Mouse (Mus musculus) adipocyte (in vitro differentiated cells): Measurements from ENCODE around the gene Lair1.
"Not testable (repeated sequence)": the region's sequence is repeated elsewhere in the genome, so short reads cannot be mapped to it uniquely, and the experiment has no call there.

Source experiments
- DNase-seq: peaks from one replicate; pipeline ENCODE4 v3.0.0-alpha.2; 2016; ENCODE audit warnings: low spot score

The Lair1 gene

DNA sequence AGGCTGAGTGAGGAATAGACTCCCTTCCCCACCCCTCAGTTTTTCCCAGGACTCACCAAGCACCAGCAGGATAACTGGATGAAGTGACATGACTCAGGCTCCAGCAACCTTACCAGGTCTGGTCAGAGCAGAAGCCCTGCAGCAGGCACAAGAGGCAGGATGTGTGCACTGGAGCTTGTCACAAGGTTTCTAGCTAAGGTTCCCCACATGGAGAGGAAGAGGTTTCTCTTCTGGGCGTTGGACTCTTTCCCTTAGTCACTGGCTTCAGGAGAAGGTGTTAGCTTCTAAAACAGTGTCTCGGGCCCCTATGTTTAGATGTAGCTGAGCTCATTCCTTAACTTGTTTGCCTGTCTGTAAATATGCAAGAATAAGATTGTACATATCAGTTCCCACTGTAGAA is at the start of gene Lair1:
Gene Lair1, minus strand, starts transcription at position 192 of the 400 bp plus-strand sequence.
- no peak for DNase-seq

DNA sequence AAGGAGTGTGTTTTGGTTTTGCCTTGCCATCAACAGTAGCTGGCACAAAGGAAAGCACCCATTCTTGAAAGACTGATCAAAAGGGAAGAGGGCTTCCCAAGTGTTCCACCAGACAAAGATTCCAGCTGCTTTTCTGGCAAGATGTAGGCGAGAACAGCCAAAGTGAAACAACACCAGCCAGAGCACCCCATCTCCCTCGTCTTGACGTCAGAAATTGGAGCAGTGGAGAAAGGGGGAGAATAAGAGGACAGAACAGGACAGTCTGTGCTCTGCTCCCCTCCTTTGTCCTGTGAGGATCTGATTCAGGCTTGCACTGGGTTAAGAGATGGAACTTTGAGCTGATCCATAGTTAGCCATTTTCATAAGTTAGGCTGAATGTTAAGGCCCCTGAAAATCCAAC is 48.8 kb upstream of the Lair1 start:
- DNase-seq = no peak

DNA sequence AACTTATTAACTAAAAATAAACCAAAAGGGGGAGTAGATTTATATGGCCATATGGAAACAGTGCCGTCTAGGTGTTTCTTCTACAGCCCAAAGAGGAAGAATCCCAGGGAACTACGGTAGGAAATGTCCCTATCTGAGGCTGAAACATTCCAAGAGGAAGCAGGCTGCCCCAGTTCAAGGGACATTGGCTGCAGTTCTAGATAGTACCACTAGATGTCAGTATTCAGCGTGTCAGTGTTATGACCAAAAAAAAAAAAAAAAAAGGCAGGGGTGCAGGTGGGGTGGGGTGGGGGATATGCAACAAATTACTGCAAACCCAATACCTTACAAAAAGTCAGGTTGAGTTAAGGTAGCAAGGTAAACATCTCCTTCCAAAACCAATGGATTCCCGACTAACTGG is 40.4 kb upstream of the Lair1 start:
- peak; percentile 67 for DNase-seq

DNA sequence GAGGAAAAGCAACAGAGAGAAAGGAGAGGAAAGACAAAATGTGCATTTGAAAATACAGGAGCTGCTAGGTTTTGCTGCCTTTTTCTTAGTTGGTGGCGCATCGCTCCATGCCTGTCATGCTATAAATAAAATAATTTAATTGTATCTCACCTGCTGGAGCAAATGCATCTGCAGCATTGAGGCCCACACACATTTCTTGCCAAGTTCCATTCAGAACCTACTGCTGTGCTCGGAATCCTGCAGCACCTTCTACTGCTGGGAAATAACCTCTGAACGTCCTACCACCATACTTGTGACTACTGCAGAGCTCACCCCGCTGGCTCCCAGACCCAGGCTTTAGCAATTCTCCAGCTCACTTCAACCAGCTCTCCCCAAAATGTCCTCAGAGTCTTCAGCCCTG is 38.1 kb upstream of the Lair1 start:
- DNase-seq = no peak

DNA sequence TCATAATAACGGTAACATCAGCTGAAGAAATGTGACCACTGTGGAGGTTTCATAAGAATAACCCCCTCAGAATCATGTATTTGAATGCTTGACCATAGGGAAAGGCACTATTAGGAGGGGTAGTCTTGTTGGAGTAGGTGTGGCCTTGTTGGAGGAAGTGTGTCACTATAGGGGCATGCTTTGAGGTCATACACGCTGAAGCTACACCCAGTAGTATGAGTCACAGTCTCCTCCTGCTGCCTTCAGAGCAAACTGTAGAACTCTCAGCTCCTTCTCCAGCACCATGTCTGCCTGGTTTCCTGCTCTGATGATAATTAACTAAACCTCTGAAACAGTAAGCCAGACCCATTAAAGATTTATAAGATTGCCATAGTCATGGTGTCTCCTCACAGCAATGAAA is 35.8 kb upstream of the Lair1 start:
- no peak for DNase-seq

DNA sequence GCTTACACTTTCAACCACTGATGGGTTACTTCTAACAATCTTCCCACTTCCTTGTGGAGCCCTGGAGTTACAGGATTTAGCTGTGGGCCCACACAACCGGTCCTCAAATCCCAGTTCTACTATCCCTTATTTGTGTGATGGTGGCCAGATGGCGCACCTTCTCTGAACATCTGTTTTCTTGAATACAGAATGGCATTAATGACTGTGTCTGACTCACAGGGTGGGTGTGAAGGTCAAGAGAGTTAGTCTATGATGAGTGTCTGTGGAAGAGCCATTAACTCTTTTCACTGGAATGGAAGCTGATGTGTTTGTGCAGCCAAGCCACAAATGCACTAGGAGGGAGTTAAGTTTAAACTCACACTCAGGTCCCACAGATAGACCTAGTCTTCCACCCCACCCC is 35.3 kb upstream of the Lair1 start:
- no peak for DNase-seq

DNA sequence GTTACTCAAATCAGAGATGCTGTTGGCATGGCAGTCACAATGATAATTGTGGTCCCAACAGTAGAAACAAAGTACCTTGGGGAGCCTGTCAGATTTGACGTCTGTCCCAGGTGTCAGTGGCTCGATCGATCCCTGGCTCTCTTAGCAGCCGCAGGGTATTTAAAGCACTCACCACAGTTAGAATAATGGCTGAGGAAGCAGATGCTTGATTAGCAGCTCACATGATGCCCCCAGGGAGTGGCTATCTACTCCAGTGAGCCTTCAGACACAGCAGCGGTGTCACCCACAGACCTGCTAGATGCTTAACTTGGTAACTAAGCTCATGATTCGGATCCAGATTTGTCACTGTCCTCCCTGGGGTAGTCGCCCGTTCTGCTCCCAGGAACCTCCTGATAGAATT is 28.2 kb upstream of the Lair1 start:
- no peak for DNase-seq

DNA sequence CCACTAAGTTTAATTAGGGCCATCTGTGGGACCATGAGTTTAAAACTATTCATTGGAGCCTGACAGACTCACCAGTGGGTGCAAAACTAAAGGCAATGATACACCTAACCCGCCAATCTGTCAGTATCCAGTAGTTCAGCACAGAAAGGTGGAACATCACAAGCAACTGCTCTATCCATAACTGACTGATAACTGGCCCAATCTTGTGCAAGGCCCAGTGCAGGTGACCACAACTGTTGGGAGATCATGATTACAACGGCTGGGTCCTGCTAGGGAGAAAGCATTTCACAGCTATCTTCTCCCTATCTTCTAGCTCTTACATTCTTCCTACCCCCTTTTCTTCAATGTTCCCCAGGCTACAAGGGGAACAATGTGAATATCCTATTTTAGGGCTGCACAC is 25.7 kb upstream of the Lair1 start:
- no peak for DNase-seq

DNA sequence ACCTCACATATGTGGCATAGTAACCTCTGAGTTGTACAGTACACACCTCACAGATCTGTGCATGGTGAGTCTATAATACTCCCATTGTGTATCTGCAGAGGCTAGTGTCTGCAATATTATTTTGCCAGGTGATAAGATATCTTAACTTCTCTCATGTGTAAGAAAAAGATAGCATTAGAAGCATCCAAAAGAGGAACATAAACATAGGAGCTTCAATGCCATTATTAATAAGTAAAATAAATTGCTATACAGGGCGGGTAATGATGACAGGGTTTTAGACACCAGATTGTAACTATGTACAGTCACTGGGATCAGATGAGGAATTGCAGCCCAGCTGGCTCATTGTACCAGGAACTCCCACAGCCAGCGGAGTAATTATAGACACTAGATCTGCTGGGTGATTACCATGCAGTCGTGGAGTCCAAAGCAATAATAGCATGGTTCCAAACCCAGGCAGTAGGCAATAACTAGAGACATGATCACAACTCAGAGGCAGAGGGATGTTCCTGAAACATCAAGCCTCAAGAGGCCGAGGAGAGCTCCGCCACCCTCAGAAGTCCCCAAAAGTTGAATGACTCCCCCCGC is 25.0 kb upstream of the Lair1 start:
- DNase-seq = no peak

DNA sequence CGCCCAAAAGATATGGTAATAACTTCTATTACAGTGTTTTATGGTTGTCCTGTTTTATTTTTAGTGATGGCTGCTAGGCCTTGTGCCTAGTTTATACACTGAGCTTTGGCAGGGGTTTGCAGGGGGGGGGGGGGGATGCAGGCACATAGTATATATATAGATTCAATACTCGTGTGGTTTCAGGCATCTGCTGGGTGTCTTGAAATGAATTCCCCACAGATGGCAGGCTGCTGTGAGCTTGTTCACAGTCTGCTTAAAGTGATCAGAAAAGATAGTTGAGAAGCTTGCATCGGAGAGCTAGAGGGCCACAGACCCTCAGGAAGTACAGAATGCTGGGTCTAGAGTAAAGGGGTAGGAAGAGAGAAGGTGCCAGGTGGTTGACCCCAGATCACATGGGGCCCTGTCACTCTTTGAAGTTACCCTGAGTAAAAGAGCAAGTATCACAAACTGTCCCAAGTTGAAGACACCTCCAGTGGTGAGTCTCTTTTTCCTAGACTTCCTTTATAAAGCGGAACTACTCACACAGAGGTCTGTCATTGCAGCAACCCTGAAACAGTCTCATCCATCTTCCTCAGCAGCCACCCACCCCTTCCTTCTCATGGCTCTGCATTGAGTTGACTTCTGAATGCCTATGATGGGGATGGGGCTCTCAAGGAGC is 24.4 kb upstream of the Lair1 start:
- no peak for DNase-seq

DNA sequence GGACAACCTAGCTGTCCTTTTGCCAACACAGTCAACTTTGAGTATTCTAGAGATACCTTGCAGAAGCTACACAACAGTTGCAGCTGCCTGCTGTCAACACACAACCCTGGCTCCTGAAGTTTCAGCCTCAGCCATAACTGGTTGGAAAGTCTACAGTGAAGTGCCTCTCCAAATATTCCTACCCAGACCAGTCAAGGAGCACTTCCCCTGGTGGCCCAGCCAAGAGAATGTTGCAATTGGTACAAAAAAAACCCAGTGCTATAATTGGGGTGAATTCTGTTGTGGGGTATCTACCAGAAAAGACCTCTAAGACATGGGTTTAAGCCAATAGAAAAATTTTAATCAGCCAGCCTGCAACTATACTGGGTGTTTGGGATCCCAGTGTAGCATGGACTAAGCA is 22.6 kb upstream of the Lair1 start:
- DNase-seq = no peak

DNA sequence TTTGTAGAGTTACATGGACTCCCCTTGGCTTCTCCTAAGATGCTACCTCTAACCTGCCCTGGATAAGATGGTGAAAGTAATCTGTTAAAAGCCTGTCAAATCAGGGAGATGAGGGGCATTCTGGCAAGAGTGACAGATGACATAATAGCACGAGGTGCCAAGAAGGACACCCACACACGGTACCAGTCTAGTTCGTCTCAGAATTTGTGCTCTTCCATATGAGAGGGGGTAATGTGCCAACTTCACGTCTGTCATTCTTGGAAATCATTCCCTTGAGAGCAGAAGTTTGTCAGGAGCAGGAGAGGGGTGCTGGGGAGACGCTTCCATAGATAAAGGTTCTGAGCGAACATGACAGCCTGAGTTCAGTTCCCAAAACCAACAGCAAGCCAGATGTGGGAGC is 21.2 kb upstream of the Lair1 start:
- no peak for DNase-seq

DNA sequence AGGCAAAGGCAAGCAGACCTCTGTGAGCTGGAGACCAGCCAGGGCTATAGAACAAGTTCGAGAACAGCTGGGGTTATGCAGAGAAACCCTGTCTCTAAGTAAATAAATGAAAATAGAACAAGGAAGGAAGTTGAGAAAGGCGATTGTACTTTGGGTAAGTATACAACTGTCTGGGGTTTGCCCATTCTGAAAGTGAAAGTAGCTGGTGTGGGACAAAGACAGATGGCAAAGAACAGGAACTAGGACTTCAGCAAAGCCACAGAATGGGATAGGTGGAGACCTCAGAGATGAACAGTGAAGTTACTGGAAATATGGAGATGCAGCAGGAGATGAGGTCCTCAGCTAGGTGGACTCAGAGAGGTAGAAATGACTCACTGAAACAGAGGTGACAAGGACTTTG is 19.8 kb upstream of the Lair1 start:
- DNase-seq = peak; percentile 61

DNA sequence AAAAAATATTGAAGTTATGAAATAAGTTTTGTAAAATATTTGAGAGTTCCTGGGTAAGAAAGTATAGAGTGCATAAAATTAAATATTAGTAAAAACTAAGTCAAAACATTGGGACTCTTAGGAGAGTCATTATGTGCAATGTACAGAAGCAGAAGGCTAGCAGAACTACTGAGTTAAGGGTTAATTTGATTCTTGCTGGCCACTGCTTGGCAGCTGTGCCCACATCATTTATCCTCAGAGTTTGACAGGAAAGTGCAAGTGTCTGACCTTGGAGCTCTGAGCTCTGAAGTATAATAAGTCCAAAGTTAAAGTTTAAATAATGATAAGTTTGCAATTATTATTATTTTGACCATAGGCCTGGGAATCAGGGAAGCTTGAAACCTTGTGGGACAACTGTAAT is 18.7 kb upstream of the Lair1 start:
- DNase-seq = peak; percentile 18

DNA sequence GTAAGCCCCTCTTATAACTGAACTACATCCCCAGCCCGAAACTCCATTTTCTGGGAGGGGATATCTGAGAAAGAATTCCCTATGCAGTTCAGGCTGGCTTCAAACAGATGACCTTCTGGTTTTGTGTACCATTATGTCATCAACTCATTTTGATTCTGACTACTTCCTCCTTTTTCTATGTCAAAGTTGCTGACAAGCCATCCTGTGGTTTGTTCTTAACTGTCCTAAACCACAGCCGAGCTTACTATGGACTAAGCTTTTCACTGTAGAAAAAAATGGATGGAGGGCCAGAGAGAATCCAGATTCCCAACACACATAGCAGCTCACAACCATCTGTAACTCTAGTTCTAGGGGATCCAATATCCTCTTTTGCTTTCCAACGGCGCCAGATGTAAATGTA is 17.5 kb upstream of the Lair1 start:
- no peak for DNase-seq

DNA sequence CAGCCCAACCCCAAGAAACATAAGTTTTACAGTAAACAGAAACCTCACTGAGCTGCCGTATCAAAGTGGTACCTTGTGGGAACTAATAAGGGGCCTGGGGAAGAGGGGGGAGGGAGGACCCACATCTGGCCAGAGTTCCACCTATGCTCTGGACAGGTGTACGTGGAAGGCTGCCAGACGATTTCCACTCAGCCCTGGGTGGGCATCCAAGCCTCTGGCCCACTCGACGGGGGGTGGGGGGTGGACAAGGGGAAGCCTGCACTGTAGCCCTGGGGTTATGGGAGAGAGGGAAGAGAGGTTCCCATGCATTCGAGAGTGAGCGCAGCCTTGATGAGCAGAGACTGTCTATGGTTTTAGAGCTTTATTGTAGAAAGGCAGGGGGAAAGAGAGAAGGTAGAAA is 16.5 kb upstream of the Lair1 start:
- no peak for DNase-seq

DNA sequence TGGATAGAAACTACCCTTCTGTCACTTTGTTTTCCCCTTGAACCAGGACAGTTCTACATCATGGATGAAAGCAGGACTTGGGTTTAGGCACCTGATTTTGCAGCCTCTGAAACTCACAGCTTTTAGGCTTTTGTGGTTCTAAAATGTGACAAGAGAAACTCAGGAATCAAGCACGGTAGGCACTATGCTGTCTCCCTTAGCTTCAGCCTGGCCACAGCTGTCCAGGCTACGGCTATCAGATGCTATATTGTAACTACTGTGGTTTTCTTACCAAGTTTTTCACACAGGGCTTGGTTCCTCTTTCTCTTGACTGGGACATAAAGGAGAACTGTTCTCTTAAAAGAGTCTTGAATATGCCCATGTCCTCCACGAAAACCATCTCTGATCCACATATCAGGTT is 10.1 kb upstream of the Lair1 start:
- DNase-seq = no peak

DNA sequence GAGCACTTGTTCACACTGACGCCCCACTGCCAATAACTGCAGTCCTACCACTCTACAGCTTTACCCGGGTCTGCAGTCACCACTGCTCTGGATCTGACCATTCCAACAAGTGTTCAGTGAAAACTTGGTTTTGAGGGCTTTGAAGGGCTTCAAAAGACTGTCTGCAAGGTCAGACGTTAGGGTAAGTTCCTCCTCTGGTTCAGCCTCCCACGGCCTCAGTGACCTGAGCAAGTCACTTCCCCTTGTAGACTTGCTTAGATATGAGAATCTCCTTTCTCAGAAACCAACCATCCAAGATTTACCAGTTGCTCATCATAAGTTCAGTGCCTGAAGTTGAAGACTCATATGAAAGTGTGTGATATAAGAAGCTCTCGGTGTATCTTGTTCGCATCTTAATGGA is 8.1 kb upstream of the Lair1 start:
- no peak for DNase-seq

DNA sequence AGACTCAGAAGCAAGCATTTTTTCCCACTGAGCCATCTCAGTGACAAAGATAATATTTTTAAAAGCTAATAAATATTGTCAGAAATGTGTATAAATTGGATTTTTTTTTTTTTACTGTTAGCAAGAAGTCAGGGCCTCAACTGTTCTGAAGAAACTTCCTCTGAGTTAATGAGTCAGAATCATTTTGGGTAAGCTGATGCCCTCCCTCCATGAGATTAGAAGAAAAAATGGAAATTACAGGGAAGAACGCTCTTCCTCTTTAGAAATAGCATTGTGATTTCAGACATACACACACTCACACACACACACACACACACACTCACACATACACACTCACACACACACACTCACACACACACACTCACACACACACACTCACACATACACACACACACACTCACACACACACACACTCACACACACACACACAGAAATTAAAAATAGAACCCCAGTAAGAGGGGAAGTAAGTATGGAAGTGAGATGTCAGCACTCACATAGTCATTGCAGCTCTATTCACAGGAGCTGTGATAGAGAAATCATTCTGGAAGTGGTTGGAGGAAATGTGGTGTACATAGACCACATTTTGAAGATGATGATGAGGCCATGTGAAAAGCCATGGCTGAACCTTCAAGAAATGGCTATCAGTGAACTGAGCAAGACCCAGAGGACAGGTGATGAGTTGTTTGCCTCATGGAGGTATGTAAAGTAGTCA is 866 bp upstream of the Lair1 start:
- no peak for DNase-seq

DNA sequence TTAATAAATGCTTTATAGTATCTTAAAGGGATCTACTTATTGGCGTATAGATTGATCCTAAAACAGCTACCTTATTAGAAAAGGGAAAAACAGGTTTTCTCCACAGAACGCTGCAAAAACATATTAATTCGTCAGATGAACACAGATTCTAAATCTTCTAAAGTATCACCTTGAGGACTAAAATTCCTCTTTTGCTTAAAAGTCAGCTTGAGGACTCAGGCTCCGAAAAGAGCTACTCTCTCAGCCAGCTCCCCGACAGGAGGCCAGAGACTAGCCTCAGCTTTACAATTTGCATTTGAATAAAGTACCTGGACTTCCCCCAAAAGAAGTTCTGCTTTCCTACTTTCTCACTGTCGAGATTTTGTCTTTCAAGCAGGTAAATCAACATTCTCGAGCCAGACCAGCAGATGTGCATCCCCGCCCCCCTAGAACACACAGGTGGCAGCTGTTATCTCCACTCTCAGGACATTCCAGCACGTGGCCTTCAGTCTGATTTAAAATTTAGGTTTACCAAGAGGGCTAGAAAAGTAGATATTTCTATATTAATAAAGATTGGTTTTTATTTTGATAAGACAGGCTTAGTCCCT is 2.3 kb downstream of the Lair1 start:
- DNase-seq = not testable (repeated sequence)

DNA sequence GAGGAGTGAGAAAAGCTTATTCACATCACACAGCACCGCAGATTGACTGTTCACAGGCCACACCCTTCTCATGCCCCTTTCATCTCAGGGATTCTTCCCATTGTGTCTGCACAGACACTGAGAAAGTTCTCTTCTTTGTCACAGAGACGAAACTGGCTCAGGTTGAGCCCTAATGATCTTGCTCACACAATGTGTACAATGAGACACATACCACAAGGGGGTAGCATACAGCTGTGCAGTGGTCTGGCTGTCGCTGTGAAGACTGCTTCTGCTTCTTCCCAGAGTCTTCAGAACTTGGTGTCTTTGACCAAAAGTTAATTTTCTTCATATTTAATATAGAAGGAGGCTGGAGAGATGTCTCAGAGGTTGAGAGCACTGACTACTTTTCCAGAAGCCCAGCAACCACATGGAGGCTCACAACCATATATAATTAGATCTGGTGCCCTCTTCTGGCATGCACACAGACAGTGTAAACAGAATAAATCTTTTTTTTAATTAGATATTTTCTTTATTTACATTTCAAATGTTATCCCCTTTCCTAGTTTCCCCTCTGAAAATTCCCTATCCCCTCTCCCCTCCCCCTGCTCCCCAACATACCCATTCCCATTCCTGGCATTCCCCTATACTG is 36.1 kb downstream of the Lair1 start:
- DNase-seq = peak; percentile 33

DNA sequence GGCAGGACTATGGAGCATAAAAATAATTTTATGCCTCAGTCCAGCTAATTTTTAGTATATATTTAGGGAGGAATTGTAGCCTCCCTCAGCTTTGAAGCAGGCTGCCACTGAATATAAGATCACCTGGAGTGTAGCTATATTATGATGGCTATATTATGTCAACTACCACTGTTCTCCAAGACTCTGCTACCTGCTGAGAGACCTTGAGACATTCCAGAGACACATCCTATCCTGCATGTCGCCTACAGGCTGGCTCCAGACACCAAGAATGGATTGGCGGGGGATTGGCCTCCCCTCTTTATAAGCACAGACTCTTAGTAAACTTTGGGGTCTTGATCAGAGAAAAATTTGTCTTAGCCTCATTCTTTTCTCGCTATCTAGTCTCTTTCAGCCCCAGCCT is 58.4 kb downstream of the Lair1 start:
- DNase-seq = not testable (repeated sequence)

DNA sequence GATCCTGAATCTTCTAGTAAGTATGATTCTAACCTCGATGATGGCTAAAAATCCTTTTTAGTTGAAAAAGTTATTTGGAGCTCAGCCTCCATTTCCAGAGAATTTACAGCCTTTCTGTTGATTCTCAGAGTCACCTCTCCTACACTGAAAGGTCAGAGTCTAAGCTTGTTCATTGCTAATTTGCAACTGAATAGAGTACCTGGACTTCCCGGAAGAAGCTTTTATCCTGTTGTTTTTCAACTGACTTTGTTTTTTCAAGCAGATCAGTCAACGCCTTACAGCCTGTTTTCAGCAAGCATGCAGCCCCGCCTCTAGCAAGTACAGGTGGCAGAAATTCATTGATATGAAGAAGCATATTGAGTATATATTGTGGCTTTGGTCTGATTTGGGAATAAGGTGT is 59.0 kb downstream of the Lair1 start:
- not testable (repeated sequence) for DNase-seq
